Mouse (Mus musculus) olfactory bulb, adult 2 months (tissue): ENCODE data around the gene Zfp639.

Experiments used
- CTCF ChIP-seq: fragments of 200-500 bp; IDR thresholded peaks from 2 replicates; pipeline ENCODE4 v1.5.1; 2012; ENCODE audit warnings: low read depth, mild to moderate bottlenecking, low read length, moderate library complexity; ENCODE audit not compliant: insufficient read depth
- POLR2A ChIP-seq: fragments of 200-500 bp; IDR thresholded peaks from 2 replicates; pipeline ENCODE4 v1.6.1; 2012; ENCODE audit warnings: mild to moderate bottlenecking, low read depth, low read length, moderate library complexity; ENCODE audit not compliant: insufficient read depth

GRCm38 (mm10) chr3:32490076-32490927, 19.8 kb upstream of the Zfp639 start:
- no peak for TF ChIP-seq CTCF
- TF ChIP-seq POLR2A: no peak
